Comparison of ENCODE assay signal across 17 mouse cellular contexts in genomic region chrX:153255504-153255903, GRCm38 (mm10). TPM values are rescaled to one million over a fixed set of nuclear protein-coding genes. Genes with fewer than 3 reads are reported as not detected.
DNase-seq lines count a peak whose midpoint lies in the region; ATAC-seq lines count a peak whose summit lies in the region.
"Had no signal": no experiment of that assay in that cellular context is flagged by ENCODE, and none has a peak within 500 bp of the region (broad histone marks: within the 10 kb centered on the region; RNA-seq: fewer than 3 reads in every experiment).

No protein-coding gene starts in this region.

- no peaks in the 10 kb centered on the region for H3K27me3 ChIP-seq in midbrain, embryonic 11.5 days (ENCODE audit: control insufficient read depth, insufficient read depth, low read length)
- H3K27me3 ChIP-seq: forebrain, embryonic 12.5 days; liver, embryonic 12.5 days; midbrain, embryonic 12.5 days had no signal

- no peak overlapping the region for H3K4me2 ChIP-seq in midbrain, embryonic 11.5 days
- H3K4me2 ChIP-seq: embryonic facial prominence, embryonic 13.5 days; forebrain, embryonic 12.5 days; liver, embryonic 12.5 days; midbrain, embryonic 12.5 days had no signal

- H3K9me3 ChIP-seq in midbrain, embryonic 11.5 days (ENCODE audit: control insufficient read depth, low read length), result no peaks in the 10 kb centered on the region
- H3K9me3 ChIP-seq: embryonic facial prominence, embryonic 13.5 days; forebrain, embryonic 12.5 days; liver, embryonic 12.5 days; midbrain, embryonic 12.5 days had no signal

- no peak overlapping the region for H3K4me3 ChIP-seq in midbrain, embryonic 11.5 days (ENCODE audit: low read depth, low read length)
- H3K4me3 ChIP-seq: embryonic facial prominence, embryonic 13.5 days; forebrain, embryonic 12.5 days; liver, embryonic 12.5 days; midbrain, embryonic 12.5 days; myocyte had no signal

- ATAC-seq in midbrain, embryonic 11.5 days (ENCODE audit: low FRiP score), result no peak
- ATAC-seq: liver, embryonic 12.5 days had no signal

- H3K36me3 ChIP-seq in midbrain, embryonic 11.5 days (ENCODE audit: control insufficient read depth, insufficient read depth, low read length), result no peaks in the 10 kb centered on the region
- H3K36me3 ChIP-seq: embryonic facial prominence, embryonic 13.5 days; forebrain, embryonic 12.5 days; liver, embryonic 12.5 days; midbrain, embryonic 12.5 days had no signal

- no peak overlapping the region for H3K27ac ChIP-seq in midbrain, embryonic 11.5 days (ENCODE audit: low read depth, low read length)
- H3K27ac ChIP-seq: embryonic facial prominence, embryonic 13.5 days; forebrain, embryonic 12.5 days; liver, embryonic 12.5 days; midbrain, embryonic 12.5 days had no signal

- intact Hi-C loops in left cerebral cortex, postnatal 4 days (cut with DNase I), result no loop called here
- intact Hi-C loops in left cerebral cortex, postnatal 14 days (cut with DNase I), result no loop called here

- WGBS in midbrain, embryonic 11.5 days, result 86% methylated on average over 2 of the region's 2 CpGs

- no peaks in the 10 kb centered on the region for H3K4me1 ChIP-seq in midbrain, embryonic 11.5 days (ENCODE audit: control insufficient read depth, insufficient read depth, low read length)
- H3K4me1 ChIP-seq: embryonic facial prominence, embryonic 13.5 days; forebrain, embryonic 12.5 days; liver, embryonic 12.5 days; midbrain, embryonic 12.5 days had no signal

- no peak overlapping the region for H3K9ac ChIP-seq in midbrain, embryonic 11.5 days (ENCODE audit: low read length)
- H3K9ac ChIP-seq: embryonic facial prominence, embryonic 13.5 days; forebrain, embryonic 12.5 days; liver, embryonic 12.5 days; midbrain, embryonic 12.5 days had no signal

- peak; percentile 9 for DNase-seq in left cerebral cortex, adult 11 months (ENCODE audit: low spot score)
- no peak for DNase-seq in left cerebral cortex, postnatal 4 days
- peak; percentile 17 to 58 for DNase-seq in layer of hippocampus, adult 18-20 months (ENCODE audit: low spot score in 2 of 2)
- DNase-seq in left cerebral cortex, postnatal 14 days (ENCODE audit: low spot score in 2 of 2), result peak; percentile 51 to 66
- DNase-seq in right cerebral cortex, postnatal 36 days (ENCODE audit: low spot score in 2 of 2), result peak; percentile 25 to 34
- DNase-seq in adrenal gland, postnatal 25 days, result no peak
- DNase-seq in midbrain, embryonic 11.5 days (ENCODE audit: low spot score, missing footprints), result no peak
- DNase-seq in Muller cell, postnatal 12 days (ENCODE audit: inconsistent ontology term), result no peak
- DNase-seq: heart, adult 18-20 months; heart, postnatal 10 days; lung, postnatal 10 days; thymus, postnatal 4 days had no signal

RNA-seq across cellular contexts. Expression of gene Klf8, which starts 18.2 kb away (rescaled TPM):
- 10 to 100 TPM; 32.0 to 39.1 TPM for total RNA-seq in left cerebral cortex, postnatal 4 days (2021)
- total RNA-seq in layer of hippocampus, adult 18-20 months (2021), result 1 to 10 TPM; 2.7 to 6.2 TPM
- 1 to 10 TPM; 6.9 to 8.1 TPM for total RNA-seq in left cerebral cortex, postnatal 14 days (2021)
- total RNA-seq in adrenal gland, postnatal 25 days (2021), result 1.0 and 1.9 TPM in 2 replicates
- 1.8 and 4.1 TPM in 2 replicates for polyA plus RNA-seq in midbrain, embryonic 11.5 days (2014; fragmentation: Nextera tagmentation; extraction: Ambion mirVana)

Comparison
In these comparisons a context has a peak if more than half of its experiments do, and no peak if none do; other contexts are left out.
1. DNase-seq: peak in left cerebral cortex, adult 11 months (single experiment), layer of hippocampus, adult 18-20 months (2 of 2), left cerebral cortex, postnatal 14 days (2 of 2) and right cerebral cortex, postnatal 36 days (2 of 2); none in left cerebral cortex, postnatal 4 days (single experiment), adrenal gland, postnatal 25 days (single experiment), midbrain, embryonic 11.5 days (single experiment) and Muller cell, postnatal 12 days (single experiment).